Mouse (Mus musculus): ENCODE results near the gene Cdk5r1.

DNA sequence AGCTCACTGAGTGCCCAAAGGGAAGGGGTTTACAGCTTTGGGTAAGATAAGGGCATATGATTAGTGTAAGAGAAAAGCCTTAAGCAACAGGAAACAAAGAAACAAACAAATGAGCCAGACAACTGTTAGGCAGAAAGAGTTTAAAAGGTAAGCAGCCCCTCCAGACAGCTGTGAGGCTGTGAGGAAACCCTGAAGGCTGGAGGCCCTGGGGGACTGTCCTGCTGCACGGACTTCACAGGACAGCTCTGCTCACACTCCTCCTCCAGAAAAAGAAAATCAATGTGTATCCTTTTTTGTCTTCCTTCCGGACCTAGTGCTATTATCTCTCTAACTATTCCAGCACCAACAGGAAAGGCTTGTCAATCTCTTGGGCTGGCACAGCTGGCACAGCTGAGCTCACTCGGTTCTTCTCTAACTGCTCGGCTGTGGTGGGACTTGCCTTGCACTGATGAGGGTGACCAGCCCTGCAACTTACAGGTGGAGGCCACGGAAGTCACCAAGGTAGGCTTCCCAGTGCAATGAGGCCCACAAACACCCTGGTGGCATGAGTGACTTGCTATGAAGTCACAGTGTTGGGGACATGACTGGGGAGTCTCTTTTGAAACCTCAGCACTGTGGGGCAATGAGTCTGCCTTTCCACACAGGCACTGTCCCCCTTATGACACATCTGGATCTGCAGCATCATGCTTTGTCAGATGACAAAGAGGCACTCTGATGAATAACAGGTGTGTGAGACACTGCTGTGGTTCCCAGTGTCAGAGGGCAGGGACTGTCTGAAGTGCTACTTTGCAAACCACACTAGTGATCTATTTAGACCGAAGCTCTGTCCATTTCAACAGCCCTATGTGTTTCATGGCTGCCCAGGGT lies 27.9 kb downstream of the Cdk5r1 start:
- TF ChIP-seq UBTF (IDR thresholded peaks at IDR 0.05; ENCODE audit: low read depth, low read length) (peak; percentile 89), MXI1 (IDR thresholded peaks at IDR 0.05; ENCODE audit: low read depth, low read length) (peak; percentile 86; the same call in 1 of the 2 replicates), EP300 (IDR thresholded peaks at IDR 0.05; ENCODE audit: low read length) (peak; percentile 83), MAZ (IDR thresholded peaks at IDR 0.05; ENCODE audit: low read depth, low read length) (peak; percentile 84; the same call in 1 of the 2 replicates), CHD1 (IDR thresholded peaks at IDR 0.05; ENCODE audit: low read depth, low read length) (no peak), MYC (IDR thresholded peaks at IDR 0.05; ENCODE audit: low read depth, low read length) (no peak), NELFE (IDR thresholded peaks at IDR 0.05; ENCODE audit: low read depth, low read length) (no peak), CTCF (conservative IDR thresholded peaks at IDR 0.05 in 1 of 2, IDR thresholded peaks at IDR 0.05 in 1 of 2; ENCODE audit: low read depth in 2 of 2, low read length in 2 of 2) (no peak), GABPA (IDR thresholded peaks at IDR 0.05; ENCODE audit: insufficient replicate concordance, low read depth, low read length) (no peak), MAFK (IDR thresholded peaks at IDR 0.05; ENCODE audit: insufficient replicate concordance, low read length) (peak; percentile 90), TBP (conservative IDR thresholded peaks at IDR 0.05; ENCODE audit: low read depth, low read length) (0 out of 2 replicates have a peak, but pooled peaks have one; percentile 39), CHD2 (IDR thresholded peaks at IDR 0.05; ENCODE audit: low read length) (no peak), POLR2A (IDR thresholded peaks at IDR 0.05; ENCODE audit: low read depth, low read length) (no peak), ZKSCAN1 (IDR thresholded peaks at IDR 0.05; ENCODE audit: borderline replicate concordance, low read depth, low read length) (no peak)
